Comparison of ENCODE assay signal across 8 mouse cellular contexts in the genomic region with DNA sequence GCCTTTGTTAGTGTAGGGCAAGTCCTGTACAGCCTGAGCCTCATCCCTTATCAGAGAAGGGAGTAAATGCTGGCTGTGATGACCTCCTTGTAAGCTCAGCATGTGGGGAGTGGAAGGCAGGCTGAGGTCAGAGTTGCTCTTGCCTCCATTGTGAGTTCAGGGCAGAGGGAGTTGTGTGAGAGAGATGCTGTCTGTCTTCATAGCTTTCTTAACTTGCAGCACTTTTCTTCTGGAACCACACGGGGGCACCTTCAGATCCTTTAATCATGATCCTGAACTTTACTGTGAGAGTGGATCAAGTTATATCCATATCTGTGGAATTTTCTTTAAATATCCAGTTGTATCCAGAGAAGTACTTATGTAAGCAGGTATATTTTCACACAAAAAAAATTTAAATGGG. TPM values are rescaled to one million over a fixed set of nuclear protein-coding genes. Genes with fewer than 3 reads are reported as not detected.
DNase-seq lines count a peak whose midpoint lies in the region; ATAC-seq and TF ChIP-seq lines count a peak whose summit lies in the region.

No protein-coding gene starts in this region.

- DNase-seq in CD4-positive, CD25-positive, alpha-beta regulatory T cell, adult 2 months (ENCODE audit: low read depth, low spot score), result peak; percentile 50
- peak; percentile 60 for DNase-seq in hindbrain, postnatal 0 days (ENCODE audit: low spot score)
- DNase-seq in 3T3-L1 (ENCODE audit: low read depth, low spot score), result peak; percentile 75
- no peak for DNase-seq in urinary bladder, postnatal 10 days (ENCODE audit: low spot score)
- no peak for DNase-seq in right cerebral cortex, postnatal 14 days

- no peak for ATAC-seq in CD4-positive, CD25-positive, alpha-beta regulatory T cell, adult 4 months
- ATAC-seq in hindbrain, postnatal 0 days, result no peak
- no peak for ATAC-seq in hindbrain, embryonic 13.5 days (ENCODE audit: low FRiP score)
- ATAC-seq in erythroblast, adult 5-6 weeks (replicated peaks; ENCODE audit: low FRiP score, poor library complexity, severe bottlenecking), result 0 out of 2 replicates have a peak, but pooled peaks have one; percentile 31

- no peaks in the 10 kb centered on the region for H3K4me1 ChIP-seq in hindbrain, postnatal 0 days (ENCODE audit: insufficient read depth, low read length)
- 0 out of 2 replicates have a peak, but pooled peaks cover 4% of the 10 kb centered on the region for H3K4me1 ChIP-seq in hindbrain, embryonic 13.5 days (replicated peaks)

- WGBS in hindbrain, postnatal 0 days, result 32% methylated on average over 1 of the region's 1 CpGs
- WGBS in hindbrain, embryonic 13.5 days, result 41% methylated on average over 1 of the region's 1 CpGs

- no peaks in the 10 kb centered on the region for H3K27me3 ChIP-seq in hindbrain, postnatal 0 days (ENCODE audit: insufficient read depth, low read length)
- no peaks in the 10 kb centered on the region for H3K27me3 ChIP-seq in hindbrain, embryonic 13.5 days

- no peak overlapping the region for H3K9ac ChIP-seq in hindbrain, postnatal 0 days (replicated peaks; ENCODE audit: low read length)
- no peak overlapping the region for H3K9ac ChIP-seq in hindbrain, embryonic 13.5 days

- H3K4me2 ChIP-seq in hindbrain, postnatal 0 days (ENCODE audit: low read depth, low read length), result no peak overlapping the region
- no peak overlapping the region for H3K4me2 ChIP-seq in hindbrain, embryonic 13.5 days

- peak; percentile 65 for TF ChIP-seq CTCF in hindbrain, postnatal 0 days (IDR thresholded peaks at IDR 0.05; ENCODE audit: low read depth)

- no peaks in the 10 kb centered on the region for H3K9me3 ChIP-seq in hindbrain, postnatal 0 days (ENCODE audit: low read length)
- no peaks in the 10 kb centered on the region for H3K9me3 ChIP-seq in hindbrain, embryonic 13.5 days

- no peak overlapping the region for H3K27ac ChIP-seq in hindbrain, postnatal 0 days
- H3K27ac ChIP-seq in hindbrain, embryonic 13.5 days, result no peak overlapping the region

- H3K4me3 ChIP-seq in hindbrain, postnatal 0 days (ENCODE audit: low read length), result no peak overlapping the region
- no peak overlapping the region for H3K4me3 ChIP-seq in hindbrain, embryonic 13.5 days

- peaks cover 22% of the 10 kb centered on the region for H3K36me3 ChIP-seq in hindbrain, postnatal 0 days (ENCODE audit: insufficient read depth, low read length)
- peaks cover 29% of the 10 kb centered on the region for H3K36me3 ChIP-seq in hindbrain, embryonic 13.5 days

RNA-seq across cellular contexts. Expression of a gene that starts 9.3 kb away (rescaled TPM):
- 1 to 10 TPM; 5.1 to 5.9 TPM for polyA plus RNA-seq in CD4-positive, CD25-positive, alpha-beta regulatory T cell, adult 4 months (2017; shearing (Covaris generic))
- total RNA-seq in hindbrain, postnatal 0 days (2014; rRNA removed), result 18.5 and 22.8 TPM in 2 replicates
- 7.0 and 8.4 TPM in 2 replicates for polyA plus RNA-seq in hindbrain, postnatal 0 days (2015; fragmentation: Nextera tagmentation; extraction: Ambion mirVana)
- 9.0 and 9.1 TPM in 2 replicates for polyA plus RNA-seq in hindbrain, embryonic 13.5 days (2015; fragmentation: Nextera tagmentation; extraction: Ambion mirVana)
- total RNA-seq in erythroblast, adult 5-6 weeks (2015; ENCODE audit: low replicate concordance), result 1.3 and 2.1 TPM in 2 replicates
- 0.68 and 2.1 TPM in 2 replicates for total RNA-seq in erythroblast, adult 5-6 weeks (2017; ENCODE audit: low replicate concordance)

RNA-seq across cellular contexts. Expression of a gene that starts 50.8 kb away (rescaled TPM):
- polyA plus RNA-seq in CD4-positive, CD25-positive, alpha-beta regulatory T cell, adult 4 months (2017; shearing (Covaris generic)), result 10 to 100 TPM; 29.2 to 36.8 TPM
- total RNA-seq in hindbrain, postnatal 0 days (2014; rRNA removed), result 8.3 and 10.6 TPM in 2 replicates
- 26.6 and 27.1 TPM in 2 replicates for polyA plus RNA-seq in hindbrain, postnatal 0 days (2015; fragmentation: Nextera tagmentation; extraction: Ambion mirVana)
- polyA plus RNA-seq in hindbrain, embryonic 13.5 days (2015; fragmentation: Nextera tagmentation; extraction: Ambion mirVana), result 53.8 and 55.4 TPM in 2 replicates
- 1.3 and 2.5 TPM in 2 replicates for total RNA-seq in erythroblast, adult 5-6 weeks (2015; ENCODE audit: low replicate concordance)
- total RNA-seq in erythroblast, adult 5-6 weeks (2017; ENCODE audit: low replicate concordance), result 9.7 and 15.3 TPM in 2 replicates

Comparison
In these comparisons a context has a peak if more than half of its experiments do, and no peak if none do; other contexts are left out.
1. DNase-seq: peak in CD4-positive, CD25-positive, alpha-beta regulatory T cell, adult 2 months (single experiment), hindbrain, postnatal 0 days (single experiment) and 3T3-L1 (single experiment); none in urinary bladder, postnatal 10 days (single experiment) and right cerebral cortex, postnatal 14 days (single experiment).